Mouse (Mus musculus) cortical plate, adult 2 months (tissue): ENCODE results near the gene Tph2.

Source experiments
- CTCF ChIP-seq: fragments of 200-500 bp; IDR thresholded peaks from 2 replicates; pipeline ENCODE4 v1.5.1; 2011; ENCODE audit warnings: mild to moderate bottlenecking, control low read depth, low read length; ENCODE audit not compliant: insufficient read depth; ENCODE audit errors: extremely low read depth
- POLR2A ChIP-seq: fragments of 200-500 bp; IDR thresholded peaks from 2 replicates; pipeline ENCODE4 v1.6.1; 2011; ENCODE audit warnings: mild to moderate bottlenecking, low read length, control low read depth; ENCODE audit not compliant: insufficient read depth; ENCODE audit errors: extremely low read depth

GRCm38 (mm10) chr10:115173336-115173735, 11.5 kb downstream of the Tph2 start:
- TF ChIP-seq POLR2A (no peak), CTCF (no peak)
